Mouse (Mus musculus) right cerebral cortex, postnatal 36 days (tissue): ENCODE measurements around the gene Ikzf3.
A peak's percentile ranks its signal among the peaks of the same experiment; 100 is the strongest.

ENCODE experiments used
- DNase-seq, 2 experiments: peaks; one replicate each; pipeline ENCODE4 v3.0.0; 2022; ENCODE audit warnings: low spot score in 2 of 2, mixed read lengths in 1 of 2

Gene Ikzf3

GRCm38 (mm10) chr11:98512881-98513280 lies 33.0 kb downstream of the Ikzf3 start:
- no peak for DNase-seq

- no peak for DNase-seq
Measured at GRCm38 (mm10) chr11:98510125-98510524, 35.7 kb downstream of the Ikzf3 start.

- peak in 1 of 2 experiments; percentile 24 for DNase-seq
Measured at GRCm38 (mm10) chr11:98509434-98509833, 36.4 kb downstream of the Ikzf3 start.

GRCm38 (mm10) chr11:98504926-98505325 lies 40.9 kb downstream of the Ikzf3 start:
- DNase-seq: no peak

GRCm38 (mm10) chr11:98497388-98498288 lies 48.2 kb downstream of the Ikzf3 start:
- no peak for DNase-seq

GRCm38 (mm10) chr11:98495176-98495719 lies 50.6 kb downstream of the Ikzf3 start:
- no peak for DNase-seq

GRCm38 (mm10) chr11:98493394-98493793 lies 52.4 kb downstream of the Ikzf3 start:
- DNase-seq: no peak

GRCm38 (mm10) chr11:98492959-98493358 lies 52.9 kb downstream of the Ikzf3 start:
- no peak for DNase-seq

GRCm38 (mm10) chr11:98491571-98491970 lies 54.3 kb downstream of the Ikzf3 start:
- no peak for DNase-seq

GRCm38 (mm10) chr11:98488540-98489234 lies 57.1 kb downstream of the Ikzf3 start:
- DNase-seq: no peak

GRCm38 (mm10) chr11:98487526-98488040 lies 58.2 kb downstream of the Ikzf3 start:
- DNase-seq: no peak

- DNase-seq: no peak
Measured at GRCm38 (mm10) chr11:98485749-98486148, 60.1 kb downstream of the Ikzf3 start.

GRCm38 (mm10) chr11:98482067-98482466 lies 63.8 kb downstream of the Ikzf3 start:
- DNase-seq: no peak

- no peak for DNase-seq
Measured at GRCm38 (mm10) chr11:98481231-98481630, 64.6 kb downstream of the Ikzf3 start.

GRCm38 (mm10) chr11:98479940-98480497 lies 65.8 kb downstream of the Ikzf3 start:
- no peak for DNase-seq

- no peak for DNase-seq
Measured at GRCm38 (mm10) chr11:98479026-98479939, 66.5 kb downstream of the Ikzf3 start.

- no peak for DNase-seq
Measured at GRCm38 (mm10) chr11:98477011-98477701, 68.7 kb downstream of the Ikzf3 start.

GRCm38 (mm10) chr11:98476434-98476807 lies 69.4 kb downstream of the Ikzf3 start:
- DNase-seq: no peak

GRCm38 (mm10) chr11:98475630-98476433 lies 70.0 kb downstream of the Ikzf3 start:
- DNase-seq: no peak

GRCm38 (mm10) chr11:98474967-98475366 lies 70.9 kb downstream of the Ikzf3 start:
- DNase-seq: no peak
